Mouse (Mus musculus) hindbrain, embryonic 10.5 days (tissue): ENCODE measurements at regions not wholly inside any gene's neighbourhood (a gene's known extent, or its start where the extent isn't known, plus 50 kb on each side); places are given as distances from the start of the nearest gene placed in this dataset.

Experiments
- DNase-seq: peaks from one replicate; pipeline ENCODE4 v3.0.0-alpha.2; 2017; ENCODE audit warnings: low spot score
- H3K27ac ChIP-seq: fragments of 300-500 bp; sonication (generic); 2 replicates; pipeline ENCODE4 v1.5.1; 2016; ENCODE audit warnings: mild to moderate bottlenecking, moderate library complexity
- H3K27me3 ChIP-seq: fragments of 300-500 bp; sonication (generic); 2 replicates; pipeline ENCODE4 v1.6.1; 2016; ENCODE audit warnings: mild to moderate bottlenecking; ENCODE audit not compliant: poor library complexity, insufficient read depth, severe bottlenecking
- H3K36me3 ChIP-seq: fragments of 300-500 bp; sonication (generic); 2 replicates; pipeline ENCODE4 v1.6.1; 2016; ENCODE audit warnings: mild to moderate bottlenecking, moderate library complexity
- H3K4me1 ChIP-seq: fragments of 300-500 bp; sonication (generic); replicated peaks from 2 replicates; pipeline ENCODE4 v1.6.1; 2016; ENCODE audit warnings: mild to moderate bottlenecking
- H3K4me3 ChIP-seq: fragments of 300-500 bp; sonication (generic); 2 replicates; pipeline ENCODE4 v1.5.1; 2016; ENCODE audit warnings: mild to moderate bottlenecking, moderate library complexity
- H3K9me3 ChIP-seq: fragments of 300-500 bp; sonication (generic); 2 replicates; pipeline ENCODE4 v1.6.1; 2016; ENCODE audit warnings: mild to moderate bottlenecking, moderate library complexity
- WGBS: fragments of 180-500 bp; shearing (Covaris S2); methylation state at CpG from one replicate; pipeline ENCODE4 v1.1.7; 2016; 5-methylcytosine and 5-hydroxymethylcytosine counted together

- 90% methylated on average over 14 of the region's 14 CpGs for WGBS
- no peaks in the 10 kb centered on the region for H3K27me3 ChIP-seq
- H3K36me3 ChIP-seq = no peaks in the 10 kb centered on the region
- peaks cover 18% of the 10 kb centered on the region; the same call in 1 of the 2 replicates for H3K9me3 ChIP-seq
- peaks cover 15% of the 10 kb centered on the region; the same call in 1 of the 2 replicates for H3K4me1 ChIP-seq
- no peak overlapping the region for H3K4me3 ChIP-seq
- DNase-seq = no peak
- no peak overlapping the region for H3K27ac ChIP-seq
These were observed 134.6 kb upstream of the Mdm1 start for GRCm38 (mm10) chr10:118006827-118007550.

GRCm38 (mm10) chr10:118007846-118008245 lies 133.8 kb upstream of the Mdm1 start:
- Histone ChIP-seq H3K9me3 (peaks cover 18% of the 10 kb centered on the region; the same call in 1 of the 2 replicates), H3K4me1 (peaks cover 15% of the 10 kb centered on the region; the same call in 1 of the 2 replicates), H3K27ac (no peak overlapping the region), H3K36me3 (no peaks in the 10 kb centered on the region), H3K4me3 (no peak overlapping the region), H3K27me3 (no peaks in the 10 kb centered on the region)
- DNase-seq = no peak
- WGBS = 80% methylated on average over 7 of the region's 7 CpGs

DNA sequence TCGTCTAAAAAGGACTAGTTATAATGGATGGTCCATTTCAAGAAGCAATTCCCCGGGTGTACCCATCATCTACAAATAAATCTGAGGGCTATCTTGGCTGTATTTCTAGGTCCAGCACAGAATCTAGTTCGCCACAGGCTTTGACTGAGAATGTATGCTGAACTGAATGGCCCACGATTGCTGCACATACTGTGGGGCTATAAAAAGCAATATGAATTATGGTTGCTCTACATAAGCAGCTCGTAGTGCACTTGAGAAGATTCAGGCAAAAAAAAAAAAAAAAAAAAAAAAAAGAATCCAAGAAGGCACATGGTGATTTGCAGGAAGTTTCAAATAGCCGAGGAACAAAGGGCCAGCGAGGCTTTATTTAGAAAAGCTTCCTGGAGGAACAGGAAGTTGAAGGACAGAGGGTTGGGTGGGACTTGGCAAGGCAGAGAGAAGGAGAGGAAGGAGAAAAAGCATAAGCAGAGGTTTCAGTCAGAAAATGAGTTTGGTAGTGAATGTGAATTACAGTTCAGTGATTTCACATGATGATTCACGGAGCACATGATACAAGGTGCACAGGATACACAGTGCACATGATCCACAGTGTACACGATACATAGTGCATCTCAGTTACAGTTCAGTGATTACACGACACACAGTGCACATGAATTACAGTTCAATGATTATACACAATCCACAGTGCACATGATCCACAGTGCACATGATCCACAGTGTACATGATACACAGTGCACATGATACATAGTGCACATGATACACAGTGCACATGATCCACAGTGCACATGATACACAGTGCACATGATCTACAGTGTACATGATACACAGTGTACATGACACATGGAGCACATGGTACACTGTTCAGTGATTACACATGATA lies 129.7 kb upstream of the Mdm1 start:
- Histone ChIP-seq H3K4me3 (no peak overlapping the region), H3K36me3 (no peaks in the 10 kb centered on the region), H3K27me3 (no peaks in the 10 kb centered on the region), H3K4me1 (no peaks in the 10 kb centered on the region), H3K9me3 (peaks cover 18% of the 10 kb centered on the region; the same call in 1 of the 2 replicates), H3K27ac (no peak overlapping the region)
- no peak for DNase-seq
- 87% methylated on average over 10 of the region's 10 CpGs for WGBS

DNA sequence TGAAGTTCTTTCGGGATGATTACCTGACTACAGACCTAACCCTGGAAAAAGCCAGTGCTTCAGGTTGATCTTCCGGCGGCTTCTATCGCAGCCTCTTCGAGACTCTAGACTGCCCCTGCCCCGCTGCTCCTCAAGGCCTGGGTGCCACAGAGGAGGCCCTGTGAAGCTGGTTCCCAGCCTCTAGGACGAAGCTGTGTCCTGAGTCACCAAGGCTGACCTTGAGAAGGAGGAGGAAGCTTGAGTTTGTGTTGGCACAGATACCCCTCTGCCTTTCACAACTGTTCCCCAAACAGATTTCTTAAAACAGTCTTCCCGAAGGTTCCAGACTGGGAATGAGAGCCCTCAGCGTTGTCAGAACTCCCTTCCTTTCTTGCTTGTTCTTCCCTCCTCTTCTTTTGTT lies 112.8 kb upstream of the Mdm1 start:
- Histone ChIP-seq H3K27me3 (no peaks in the 10 kb centered on the region), H3K4me1 (no peaks in the 10 kb centered on the region), H3K4me3 (no peak overlapping the region), H3K9me3 (no peaks in the 10 kb centered on the region), H3K27ac (no peak overlapping the region), H3K36me3 (no peaks in the 10 kb centered on the region)
- no peak for DNase-seq
- 84% methylated on average over 9 of the region's 9 CpGs for WGBS

GRCm38 (mm10) chr10:118034401-118034800 lies 107.2 kb upstream of the Mdm1 start:
- Histone ChIP-seq H3K4me3 (no peak overlapping the region), H3K27me3 (no peaks in the 10 kb centered on the region), H3K27ac (no peak overlapping the region), H3K9me3 (no peaks in the 10 kb centered on the region), H3K4me1 (no peaks in the 10 kb centered on the region), H3K36me3 (no peaks in the 10 kb centered on the region)
- no peak for DNase-seq
- 77% methylated on average over 17 of the region's 17 CpGs for WGBS

DNA sequence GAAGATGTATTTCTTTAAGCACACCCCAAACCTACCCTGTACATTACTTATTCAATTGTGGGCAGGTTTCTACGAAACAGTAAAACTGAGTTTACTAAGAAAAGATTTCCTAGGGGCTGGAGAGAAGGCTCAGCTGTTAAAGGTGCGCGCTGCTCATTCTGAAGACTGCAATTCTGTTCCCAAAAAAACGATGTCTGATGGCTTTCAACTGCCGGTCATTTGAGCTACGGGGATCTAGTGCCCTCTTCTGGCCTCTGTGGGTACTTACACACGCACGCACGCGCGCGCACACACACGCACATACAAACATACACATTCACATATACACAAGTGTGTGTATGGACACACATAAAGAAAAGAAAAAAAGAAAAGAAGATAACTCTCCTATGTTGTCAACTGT lies 106.6 kb upstream of the Mdm1 start:
- Histone ChIP-seq H3K4me1 (no peaks in the 10 kb centered on the region), H3K4me3 (no peak overlapping the region), H3K36me3 (no peaks in the 10 kb centered on the region), H3K9me3 (no peaks in the 10 kb centered on the region), H3K27ac (no peak overlapping the region), H3K27me3 (no peaks in the 10 kb centered on the region)
- no peak for DNase-seq
- 83% methylated on average over 13 of the region's 13 CpGs for WGBS

DNA sequence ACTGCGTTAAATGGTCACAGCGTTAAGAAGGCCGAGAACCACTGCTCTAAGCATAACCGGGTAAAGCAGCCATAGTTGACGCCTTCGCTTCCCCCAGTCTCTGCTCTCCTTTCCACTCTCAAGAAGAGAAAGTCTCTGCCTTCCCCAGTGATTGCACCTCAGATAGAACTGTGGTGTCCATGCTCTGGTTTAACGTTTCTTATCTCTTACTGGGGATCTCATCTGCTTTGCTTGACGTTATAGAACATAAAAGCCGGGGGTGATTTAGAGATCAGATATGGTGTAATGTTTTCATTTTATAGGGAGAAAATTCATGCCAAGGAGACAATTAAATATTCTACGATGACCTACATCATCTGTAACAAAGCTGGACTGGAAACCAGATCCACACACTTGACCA lies 103.1 kb upstream of the Mdm1 start:
- WGBS = 95% methylated on average over 10 of the region's 10 CpGs
- H3K27me3 ChIP-seq = no peaks in the 10 kb centered on the region
- H3K36me3 ChIP-seq = no peaks in the 10 kb centered on the region
- no peak for DNase-seq
- H3K27ac ChIP-seq = no peak overlapping the region
- H3K4me3 ChIP-seq = no peak overlapping the region
- H3K9me3 ChIP-seq = no peaks in the 10 kb centered on the region
- H3K4me1 ChIP-seq = no peaks in the 10 kb centered on the region

GRCm38 (mm10) chr10:118039056-118039455 lies 102.6 kb upstream of the Mdm1 start:
- H3K9me3 ChIP-seq = no peaks in the 10 kb centered on the region
- no peaks in the 10 kb centered on the region for H3K36me3 ChIP-seq
- DNase-seq = no peak
- WGBS = 92% methylated on average over 4 of the region's 4 CpGs
- no peaks in the 10 kb centered on the region for H3K4me1 ChIP-seq
- no peaks in the 10 kb centered on the region for H3K27me3 ChIP-seq
- H3K4me3 ChIP-seq = no peak overlapping the region
- no peak overlapping the region for H3K27ac ChIP-seq

DNA sequence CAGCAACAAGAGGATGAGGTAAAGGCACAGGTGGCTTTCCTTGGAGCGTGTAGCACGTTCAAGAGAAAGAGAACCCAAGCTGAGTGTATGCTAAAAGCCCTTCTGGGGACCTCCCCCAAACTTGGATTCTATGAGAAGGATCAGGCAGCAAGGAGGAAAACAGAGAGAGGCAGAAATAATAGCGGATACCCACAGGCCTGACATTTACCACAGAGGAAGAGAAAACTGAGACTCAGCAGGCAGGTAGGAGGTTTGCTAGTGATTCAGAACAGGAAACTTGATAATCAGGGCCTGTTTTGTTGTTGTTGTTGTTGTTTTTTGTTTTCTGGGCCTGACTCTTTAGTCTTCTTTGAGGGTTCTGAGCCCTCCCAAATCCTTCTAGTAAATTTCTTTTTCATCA lies 100.5 kb upstream of the Mdm1 start:
- Histone ChIP-seq H3K9me3 (no peaks in the 10 kb centered on the region), H3K27me3 (no peaks in the 10 kb centered on the region), H3K4me3 (no peak overlapping the region), H3K27ac (no peak overlapping the region), H3K4me1 (no peaks in the 10 kb centered on the region), H3K36me3 (no peaks in the 10 kb centered on the region)
- no peak for DNase-seq
- WGBS = 92% methylated on average over 3 of the region's 3 CpGs

- Histone ChIP-seq H3K27ac (no peak overlapping the region), H3K4me1 (no peaks in the 10 kb centered on the region), H3K4me3 (no peak overlapping the region), H3K9me3 (no peaks in the 10 kb centered on the region), H3K36me3 (no peaks in the 10 kb centered on the region), H3K27me3 (no peaks in the 10 kb centered on the region)
- no peak for DNase-seq
- 73% methylated on average over 13 of the region's 13 CpGs for WGBS
These were observed 97.8 kb upstream of the Mdm1 start for GRCm38 (mm10) chr10:118043761-118044160.

- Histone ChIP-seq H3K27ac (no peak overlapping the region), H3K27me3 (no peaks in the 10 kb centered on the region), H3K9me3 (no peaks in the 10 kb centered on the region), H3K4me1 (no peaks in the 10 kb centered on the region), H3K36me3 (no peaks in the 10 kb centered on the region), H3K4me3 (no peak overlapping the region)
- no peak for DNase-seq
- 48% methylated on average over 3 of the region's 3 CpGs for WGBS
These were observed 96.8 kb upstream of the Mdm1 start for GRCm38 (mm10) chr10:118044840-118045239.

- H3K4me1 ChIP-seq = no peaks in the 10 kb centered on the region
- H3K27me3 ChIP-seq = no peaks in the 10 kb centered on the region
- H3K36me3 ChIP-seq = no peaks in the 10 kb centered on the region
- no peak overlapping the region for H3K27ac ChIP-seq
- no peaks in the 10 kb centered on the region for H3K9me3 ChIP-seq
- no peak for DNase-seq
- no peak overlapping the region for H3K4me3 ChIP-seq
- 84% methylated on average over 2 of the region's 2 CpGs for WGBS
These were observed 96.2 kb upstream of the Mdm1 start for GRCm38 (mm10) chr10:118045427-118045826.

- no peaks in the 10 kb centered on the region for H3K4me1 ChIP-seq
- DNase-seq = no peak
- H3K27ac ChIP-seq = no peak overlapping the region
- no peaks in the 10 kb centered on the region for H3K36me3 ChIP-seq
- 68% methylated on average over 4 of the region's 4 CpGs for WGBS
- H3K4me3 ChIP-seq = no peak overlapping the region
- H3K9me3 ChIP-seq = no peaks in the 10 kb centered on the region
- no peaks in the 10 kb centered on the region for H3K27me3 ChIP-seq
These were observed 95.3 kb upstream of the Mdm1 start for GRCm38 (mm10) chr10:118046328-118046727.
